Mouse (Mus musculus) urinary bladder, postnatal 10 days (tissue): ENCODE data around the gene Ptk6.

Experiments used
- DNase-seq: peaks from one replicate; pipeline ENCODE4 v3.0.0; 2022; ENCODE audit warnings: low spot score

Gene Ptk6

DNA sequence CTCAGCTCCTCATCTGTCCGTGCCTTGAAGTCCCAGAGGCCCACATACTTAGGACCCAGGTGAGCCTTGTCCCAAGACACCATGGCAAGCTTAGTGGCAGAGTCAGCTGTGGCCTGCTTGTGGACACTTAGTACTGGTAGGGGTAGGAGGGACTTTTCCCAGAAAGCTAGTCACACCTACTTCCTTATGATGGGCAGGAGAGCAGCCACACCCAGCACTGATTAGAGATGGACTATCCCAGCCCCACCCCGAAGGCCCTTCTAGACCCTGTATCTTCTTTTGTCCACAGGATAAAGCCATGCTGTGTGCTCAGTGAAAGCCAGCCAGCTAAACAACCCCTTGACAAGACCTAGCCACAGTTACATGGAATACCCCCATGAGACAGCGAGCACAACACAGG, at the start of gene Ptk6:
TSS of gene Ptk6 (minus strand) at position 368 of the 400 bp plus-strand sequence.
- DNase-seq = no peak

DNA sequence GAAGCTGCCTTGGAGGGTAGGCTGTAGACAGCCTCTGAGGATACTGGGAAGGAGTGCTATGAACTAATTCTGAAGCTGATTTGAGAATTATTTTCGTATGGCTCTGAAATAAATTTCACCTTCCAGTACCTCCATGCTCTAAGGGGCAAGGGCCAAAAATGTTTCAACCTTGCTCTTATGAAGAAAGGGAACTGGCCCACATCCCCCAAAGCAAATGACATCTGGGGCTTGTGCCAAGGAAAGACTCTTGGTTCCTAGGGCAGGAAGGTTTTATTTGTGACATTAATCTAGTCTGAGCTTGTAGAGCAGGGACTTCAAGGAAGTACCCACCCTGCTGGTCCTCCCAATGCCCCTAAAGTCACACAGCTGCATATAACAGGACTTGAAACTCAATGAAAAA, 49.3 kb upstream of the Ptk6 start:
- no peak for DNase-seq

DNA sequence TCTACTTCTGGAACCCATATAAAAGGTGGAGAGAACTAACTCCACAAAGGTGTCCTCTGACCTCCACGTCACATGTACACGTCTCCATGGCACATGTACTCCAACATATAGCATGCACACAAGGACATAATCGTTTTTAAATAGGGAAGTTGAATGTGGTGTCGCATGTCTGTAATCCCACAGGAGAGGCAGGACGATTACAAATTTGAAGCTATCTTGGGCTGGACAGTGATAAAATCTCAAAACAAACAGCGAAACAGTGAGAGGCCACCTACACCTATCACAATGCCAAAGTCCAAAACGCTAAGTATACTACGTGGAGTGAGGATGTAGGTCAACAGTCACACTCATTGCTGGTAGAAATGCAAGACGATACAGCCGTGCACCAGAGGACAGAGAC, 46.6 kb upstream of the Ptk6 start:
- DNase-seq = no peak

DNA sequence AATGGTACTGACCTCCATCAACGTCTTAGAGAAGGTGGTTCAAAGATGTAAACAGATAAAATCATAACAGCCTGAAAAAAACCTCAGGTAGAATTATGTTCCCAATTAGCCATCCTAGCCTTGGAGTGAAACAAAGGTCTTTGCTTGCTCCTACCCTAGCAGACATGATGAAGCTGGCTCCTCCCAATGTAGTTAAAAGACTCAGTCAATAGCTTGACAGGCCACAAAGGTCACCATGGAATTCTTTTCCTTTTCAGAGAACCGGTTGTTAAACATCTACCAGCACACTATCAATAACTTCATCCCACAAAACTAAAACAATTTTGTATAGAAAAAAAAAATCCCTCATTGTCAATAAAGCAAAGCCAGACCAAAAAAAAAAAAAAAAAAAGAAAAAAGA, 42.4 kb upstream of the Ptk6 start:
- no peak for DNase-seq

DNA sequence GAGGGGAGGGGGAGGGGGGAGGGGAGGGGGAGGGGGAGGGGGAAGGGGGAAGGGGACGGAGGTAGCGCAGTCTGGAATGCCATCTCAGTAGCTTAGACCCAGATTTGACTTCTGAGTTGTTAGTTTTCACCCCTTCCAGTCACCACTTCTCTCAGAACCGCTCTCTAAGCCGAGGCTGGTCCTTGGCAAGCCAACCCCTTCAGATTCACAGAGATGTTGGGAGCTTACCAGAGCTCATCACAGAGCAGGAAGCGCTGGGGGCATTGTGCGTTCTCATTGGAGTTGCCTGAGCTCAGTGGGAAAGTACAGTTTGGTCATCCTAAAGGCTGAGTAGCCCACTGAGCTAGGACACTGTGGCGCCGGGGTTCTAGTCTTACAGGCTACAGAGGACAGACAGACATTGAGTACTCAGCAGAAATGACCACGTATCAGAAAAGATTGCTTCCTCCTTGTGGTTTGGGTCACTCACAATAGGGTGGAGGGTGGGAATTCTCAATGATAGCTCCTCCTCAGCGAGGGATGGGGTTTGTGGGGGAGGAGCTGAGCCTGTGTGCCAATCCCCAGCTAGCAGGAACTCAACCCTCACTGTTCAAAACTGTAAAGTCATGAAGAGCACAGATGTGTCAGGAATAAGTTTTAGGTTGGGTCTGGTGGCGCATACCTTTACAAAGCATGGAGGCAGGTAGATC, 41.3 kb upstream of the Ptk6 start:
- no peak for DNase-seq

DNA sequence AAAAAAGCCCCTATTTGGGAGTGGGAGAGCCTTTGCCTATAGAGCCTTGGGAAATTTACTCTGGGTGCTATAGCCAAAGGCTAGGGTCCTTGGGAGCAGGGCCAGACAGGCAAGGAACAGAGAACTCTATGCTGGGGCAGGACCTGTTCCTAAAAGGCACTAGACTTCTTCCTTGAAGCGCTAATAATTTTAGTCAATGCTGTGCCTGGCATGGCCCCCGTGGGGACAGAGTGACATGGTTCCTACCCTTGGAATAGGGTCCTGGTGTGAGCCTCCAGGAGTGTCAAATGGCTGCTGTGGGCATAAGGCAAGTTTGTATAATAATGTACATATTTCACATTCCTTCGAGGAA, 39.7 kb upstream of the Ptk6 start:
- no peak for DNase-seq

DNA sequence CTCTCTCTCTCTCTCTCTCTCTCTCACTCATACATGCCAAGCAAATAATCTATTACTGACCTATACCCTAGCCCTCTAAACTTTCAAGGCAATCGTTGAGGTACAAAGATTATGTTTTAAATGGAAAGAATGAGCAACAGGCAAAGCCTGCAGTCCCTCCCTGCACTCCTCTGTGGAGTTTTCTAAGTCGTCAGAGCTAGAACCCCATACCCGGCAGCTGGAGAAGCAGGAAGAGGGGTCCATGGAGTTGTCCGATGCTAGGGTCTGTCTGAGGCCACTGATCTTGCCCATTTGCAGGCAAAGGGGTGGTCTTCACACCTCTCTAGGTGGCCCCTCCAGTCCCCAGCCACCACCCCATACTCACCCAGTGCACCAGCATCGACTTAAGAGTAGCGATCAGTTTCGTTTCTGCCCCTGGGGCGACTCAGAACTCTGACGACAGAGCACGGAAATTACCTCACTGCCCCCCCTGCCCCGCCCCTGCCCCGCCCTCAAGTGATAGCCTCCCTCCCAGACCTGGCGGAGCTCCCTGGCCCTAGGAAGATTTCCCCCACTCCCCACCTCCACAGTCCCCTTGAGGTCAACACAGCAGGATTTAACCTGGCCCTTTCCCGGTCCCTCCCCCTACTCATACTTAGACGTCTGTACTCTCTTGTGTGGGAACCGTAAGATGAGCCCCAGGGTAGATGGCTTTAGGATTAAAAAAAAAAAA, 39.2 kb upstream of the Ptk6 start, which contains the start of gene Helz2:
TSS of gene Helz2 (minus strand) at position 426 of the 712 bp plus-strand sequence.
- DNase-seq = no peak

DNA sequence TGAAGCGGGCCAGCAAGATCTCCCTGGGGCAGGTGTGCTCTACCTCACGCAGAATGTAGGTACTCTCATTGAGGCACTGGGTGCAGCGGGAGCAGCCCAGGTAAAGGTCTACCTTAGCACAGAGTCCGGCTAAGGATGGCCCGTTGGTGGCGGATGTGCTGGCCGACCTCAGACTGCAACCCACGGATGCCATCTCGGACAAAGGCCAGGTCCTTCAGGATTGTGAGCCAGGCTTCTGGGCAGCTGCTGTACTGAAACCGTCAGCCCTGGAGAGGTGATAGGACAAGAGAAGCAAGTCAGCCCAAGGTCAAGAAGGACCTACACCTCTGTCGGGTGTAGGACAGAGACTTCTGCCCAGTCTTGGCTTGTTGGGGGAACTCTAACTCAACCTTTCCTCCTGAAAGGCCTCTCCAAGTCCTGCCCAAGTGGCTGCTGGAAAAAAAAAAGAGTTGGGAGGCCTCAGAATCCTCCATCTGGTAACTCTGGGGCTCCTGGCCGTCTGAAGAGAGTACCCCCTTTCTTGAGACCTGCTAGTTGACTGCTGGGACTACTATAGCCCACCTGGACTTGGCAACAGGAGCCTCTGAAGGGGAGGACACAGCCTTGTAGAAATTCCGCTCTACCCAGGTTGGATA, 38.3 kb upstream of the Ptk6 start:
- no peak for DNase-seq

DNA sequence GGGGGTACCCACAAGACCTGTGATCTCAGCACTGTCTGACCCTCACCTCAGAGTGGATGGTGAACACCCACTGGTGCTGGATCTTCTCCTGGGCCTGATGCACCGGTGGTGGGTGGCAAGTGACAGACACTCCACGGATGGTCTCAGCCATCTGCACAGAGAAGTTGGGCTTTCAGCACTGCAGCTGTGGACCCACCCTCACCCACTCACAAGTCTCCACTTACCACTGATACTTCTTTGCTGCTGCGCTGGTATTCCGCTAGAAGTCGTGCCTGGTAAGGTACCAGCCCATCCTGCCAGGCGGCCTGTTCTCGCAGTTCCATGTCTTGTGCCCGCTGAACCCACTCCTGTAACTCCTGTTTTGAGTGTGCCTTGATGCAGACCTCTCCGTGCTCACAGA, 36.7 kb upstream of the Ptk6 start:
- no peak for DNase-seq

DNA sequence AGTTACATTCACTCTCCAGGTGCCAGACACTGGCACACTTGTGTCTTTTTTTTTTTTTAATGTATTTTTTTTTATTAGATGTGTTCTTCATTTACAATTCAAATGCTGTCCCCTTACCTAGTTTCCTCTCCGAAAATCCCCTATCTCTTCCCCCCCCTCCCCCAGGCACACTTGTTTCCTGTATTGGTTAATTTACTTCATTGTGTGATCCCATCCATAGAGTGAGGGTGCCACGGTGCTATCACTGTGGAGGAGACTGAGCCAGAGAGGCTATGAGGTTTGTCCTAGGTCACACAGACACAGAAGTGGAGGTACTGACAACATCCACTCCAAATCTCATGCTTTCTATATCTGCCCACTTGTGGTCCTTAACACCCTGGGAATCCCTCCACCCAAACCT, 36.3 kb upstream of the Ptk6 start:
- no peak for DNase-seq

DNA sequence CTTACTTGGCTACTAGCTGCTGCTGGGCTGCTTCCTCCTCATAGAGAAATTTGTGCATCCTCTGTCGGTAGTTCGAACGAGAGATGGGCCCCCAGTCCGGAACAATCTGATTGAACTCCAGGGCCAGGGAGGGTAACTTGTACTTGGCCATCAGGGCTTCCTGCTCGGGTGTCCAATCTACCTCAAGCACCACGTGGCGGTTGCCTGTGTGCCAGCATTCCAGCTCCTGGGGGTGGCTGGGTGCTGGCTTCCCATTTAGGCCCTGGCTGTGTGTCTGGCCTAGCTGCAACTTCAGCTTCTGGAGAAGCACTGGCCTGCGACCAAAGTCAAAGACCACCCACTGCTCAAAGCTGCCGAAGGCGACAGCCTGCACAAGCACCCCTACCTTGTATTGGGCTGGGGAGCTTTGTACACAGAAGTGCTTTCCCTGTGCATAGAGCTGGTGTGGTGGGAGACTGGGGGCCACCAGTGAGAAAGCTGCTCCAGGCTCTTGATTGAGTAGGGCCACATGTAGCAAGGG, 35.6 kb upstream of the Ptk6 start:
- DNase-seq = no peak

DNA sequence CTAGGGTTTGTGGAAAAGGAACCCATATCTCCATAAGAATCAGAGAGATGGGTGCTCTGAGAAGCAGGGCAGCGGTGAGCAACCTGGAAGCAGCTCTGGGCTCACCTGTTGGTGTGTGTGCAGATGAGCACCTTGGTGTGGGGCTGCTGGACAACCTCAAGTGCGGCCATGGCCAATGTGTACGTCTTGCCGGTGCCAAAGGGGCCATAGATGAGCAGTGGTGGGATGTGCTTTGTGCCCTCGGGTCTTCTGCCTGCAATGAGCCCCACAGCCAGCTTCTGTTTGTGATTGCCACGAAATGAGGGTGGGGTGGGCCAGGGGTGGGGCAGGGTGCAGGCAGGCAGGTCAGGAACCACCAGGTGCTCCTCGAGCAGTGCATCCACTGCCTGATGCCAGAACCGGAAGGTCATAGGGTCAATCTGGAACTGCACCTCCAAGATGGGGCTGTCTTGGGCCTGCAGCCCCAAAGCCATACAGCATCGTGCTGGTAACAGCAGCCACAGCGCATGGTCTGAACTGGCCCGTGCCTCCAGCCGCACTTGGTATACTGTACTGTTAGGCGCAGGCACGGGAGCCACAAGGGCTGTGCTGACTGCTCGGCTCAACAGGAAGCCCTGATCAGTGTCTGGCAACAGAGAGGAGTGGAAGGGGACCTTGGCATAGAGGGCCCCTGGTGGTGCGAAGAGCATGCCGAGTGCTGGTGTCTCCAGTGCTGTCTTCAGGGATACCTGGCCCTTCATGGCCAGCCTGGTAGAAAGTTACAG, 34.8 kb upstream of the Ptk6 start:
- DNase-seq = no peak

DNA sequence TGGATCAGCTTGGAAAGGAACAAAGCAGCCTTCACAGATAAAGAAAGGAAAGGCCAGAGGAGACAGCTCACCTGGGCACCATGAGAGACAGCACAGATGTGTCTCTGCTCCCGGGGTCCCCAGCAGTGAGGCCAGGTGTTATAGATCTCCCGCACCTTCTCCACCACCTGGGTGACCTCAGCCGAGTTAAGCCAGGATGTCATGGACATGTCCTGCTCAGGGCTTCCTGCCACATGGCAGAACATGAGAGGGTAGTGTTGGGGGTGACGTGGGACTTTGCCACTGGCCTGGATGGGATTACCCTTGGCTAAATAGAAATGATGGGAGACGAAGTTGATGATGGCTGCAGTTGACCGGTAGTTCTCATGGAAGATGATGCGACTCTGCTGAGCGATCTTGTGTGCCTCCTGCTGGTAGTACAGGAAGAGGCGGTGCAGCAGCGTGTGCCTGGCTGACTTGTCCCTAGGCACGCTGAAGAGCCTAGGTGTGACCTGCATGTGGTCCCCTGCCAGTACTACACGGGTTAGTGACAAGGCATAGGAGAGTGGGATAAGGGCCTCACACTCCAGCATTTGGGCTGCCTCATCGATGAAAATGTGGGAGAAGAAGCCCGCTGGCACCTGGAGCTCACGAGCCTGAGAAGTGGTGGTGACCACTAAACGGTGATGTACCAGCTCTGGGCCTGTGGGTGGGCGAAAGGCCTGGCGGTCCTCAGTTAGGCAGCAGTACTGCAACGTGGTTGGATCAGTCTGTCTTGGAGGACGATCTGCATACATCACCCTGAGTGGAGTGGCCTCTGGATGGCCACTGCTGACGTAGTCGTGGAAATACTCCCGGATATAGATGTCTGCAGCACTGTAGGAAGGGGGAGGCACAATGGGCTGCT, 33.3 kb upstream of the Ptk6 start:
- no peak for DNase-seq

DNA sequence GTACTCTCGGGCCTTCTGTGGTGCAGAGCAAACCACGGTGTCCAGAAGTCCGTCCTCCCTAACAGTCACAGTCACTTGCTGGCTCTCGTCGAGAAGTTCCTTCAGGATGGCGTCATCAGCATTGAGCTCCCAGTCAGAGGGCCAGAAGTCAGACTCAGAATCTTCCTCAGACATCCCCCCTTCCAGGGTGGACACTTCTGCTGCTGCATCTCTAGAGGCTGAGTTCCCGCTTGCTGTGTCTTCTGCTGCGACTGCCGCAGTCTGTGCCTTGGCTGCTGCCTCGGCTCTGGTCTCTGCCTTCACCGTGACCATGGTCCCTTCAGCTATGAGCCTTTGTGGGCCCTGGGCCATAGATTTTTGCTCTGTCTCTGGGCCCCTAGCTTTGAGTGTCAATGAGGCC, 32.1 kb upstream of the Ptk6 start:
- DNase-seq = no peak

DNA sequence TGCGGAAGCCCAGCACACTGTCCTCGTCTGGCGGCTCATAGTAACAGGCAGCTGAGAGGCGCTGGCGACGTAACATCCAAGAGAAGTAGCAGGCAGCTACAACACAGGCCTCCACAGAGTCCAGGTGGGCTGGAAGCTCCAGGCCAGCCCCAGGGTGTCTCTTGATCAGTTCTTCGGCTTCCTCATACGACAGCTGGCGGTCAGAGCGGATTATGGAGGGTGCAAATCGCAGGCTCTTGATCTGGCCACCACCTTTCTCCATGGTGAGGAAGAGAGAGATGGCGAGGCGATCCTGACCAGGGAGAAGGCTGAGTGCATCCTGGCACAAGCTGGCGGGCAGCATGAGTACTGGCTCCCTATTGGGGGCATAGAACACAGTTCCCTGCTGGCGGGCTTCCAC, 30.9 kb upstream of the Ptk6 start:
- DNase-seq = no peak

DNA sequence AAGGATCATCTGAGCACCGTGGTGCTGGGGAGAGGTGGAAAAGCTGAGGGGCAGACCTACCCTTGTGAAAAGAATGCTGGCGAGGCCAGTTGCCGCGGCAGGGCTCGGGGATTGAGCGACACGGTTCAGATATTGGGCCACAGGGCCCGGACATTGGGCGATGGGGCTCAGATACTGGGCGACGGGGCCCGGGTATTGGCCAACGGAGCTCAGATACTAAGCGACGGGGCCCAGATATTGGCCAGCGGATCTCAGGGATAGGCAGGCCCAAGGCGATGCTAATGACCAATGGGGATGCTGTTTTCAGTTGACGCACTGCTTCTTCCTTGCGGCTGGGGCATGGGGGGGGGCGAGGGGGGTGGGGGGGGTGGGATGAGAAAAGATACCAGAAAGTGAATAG, 28.6 kb upstream of the Ptk6 start:
- no peak for DNase-seq

DNA sequence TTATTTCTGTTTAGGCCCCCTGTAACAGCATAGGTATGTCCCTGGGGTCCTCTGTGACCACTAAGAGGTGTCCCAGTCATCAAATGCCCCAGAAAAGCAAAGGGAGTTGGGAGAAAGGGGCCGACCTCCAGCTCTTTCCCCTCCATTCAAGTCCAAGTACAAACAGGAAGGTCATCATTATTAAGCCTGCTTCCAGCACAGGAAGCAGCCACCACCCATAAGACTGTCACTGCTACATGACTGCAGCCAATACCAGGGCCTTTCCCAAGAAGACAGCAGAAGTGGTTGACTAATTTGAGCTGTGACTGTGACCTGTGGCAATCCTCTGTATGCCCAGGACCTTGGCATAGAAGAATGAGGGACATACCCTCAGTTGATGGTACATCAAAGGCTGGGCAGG, 25.7 kb upstream of the Ptk6 start:
- DNase-seq = no peak

DNA sequence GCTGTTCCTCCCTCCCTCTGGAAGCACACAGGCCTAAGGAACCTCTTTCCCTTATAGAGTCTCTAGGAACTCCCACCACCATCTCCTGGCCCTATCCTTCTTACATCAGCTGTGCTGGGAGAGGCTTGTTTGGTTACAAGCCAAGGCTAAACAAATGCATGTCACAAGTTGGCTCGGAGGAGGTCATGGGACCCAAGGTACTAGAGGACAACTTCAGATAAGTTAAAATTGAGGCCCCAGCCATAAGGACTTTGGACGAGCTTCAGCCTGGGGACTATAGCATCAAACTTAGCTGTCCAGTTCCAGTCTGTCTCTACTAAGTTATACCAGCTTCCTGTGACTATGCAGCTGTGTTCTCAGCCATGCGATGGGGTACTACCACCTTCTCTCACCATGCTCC, 24.5 kb upstream of the Ptk6 start:
- no peak for DNase-seq

DNA sequence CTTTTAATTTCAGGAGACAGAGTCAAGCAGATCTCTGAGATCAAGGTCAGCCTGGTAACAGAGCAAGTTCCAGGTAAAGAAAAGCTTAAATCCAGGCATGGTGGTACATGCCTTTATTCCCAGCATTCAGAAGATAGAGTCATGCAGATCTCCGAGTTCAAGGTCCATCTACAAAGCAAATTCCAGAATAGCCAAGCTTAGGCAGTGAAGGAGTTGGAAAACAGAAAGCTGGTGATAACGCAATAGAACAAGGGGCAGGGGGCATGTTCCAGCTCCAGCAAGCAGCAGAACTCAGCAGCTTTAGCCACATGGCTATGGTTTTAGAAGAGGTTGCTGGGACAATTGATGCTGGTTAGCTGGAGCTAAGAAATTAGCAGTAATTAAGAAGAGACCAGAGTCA, 22.4 kb upstream of the Ptk6 start:
- DNase-seq = no peak

DNA sequence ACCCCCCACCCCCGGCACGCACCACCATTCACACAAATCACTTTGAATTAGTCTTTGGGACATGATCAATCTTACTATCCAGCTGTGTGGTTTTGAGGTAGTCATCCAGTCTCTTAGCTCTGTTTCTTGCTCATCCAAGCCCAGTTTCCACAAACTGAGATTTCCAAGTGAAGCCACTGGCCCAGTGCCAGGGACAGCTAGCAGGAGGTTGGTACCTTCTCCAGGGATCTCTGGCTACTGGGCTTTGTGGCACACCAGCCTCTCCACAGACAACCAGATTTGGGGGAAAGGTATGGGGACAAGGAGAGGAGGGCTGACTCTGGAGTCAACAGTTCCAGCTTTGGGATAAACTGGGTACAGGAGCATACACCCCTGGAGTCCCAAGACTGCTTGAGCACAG, 17.8 kb upstream of the Ptk6 start:
- DNase-seq = no peak

DNA sequence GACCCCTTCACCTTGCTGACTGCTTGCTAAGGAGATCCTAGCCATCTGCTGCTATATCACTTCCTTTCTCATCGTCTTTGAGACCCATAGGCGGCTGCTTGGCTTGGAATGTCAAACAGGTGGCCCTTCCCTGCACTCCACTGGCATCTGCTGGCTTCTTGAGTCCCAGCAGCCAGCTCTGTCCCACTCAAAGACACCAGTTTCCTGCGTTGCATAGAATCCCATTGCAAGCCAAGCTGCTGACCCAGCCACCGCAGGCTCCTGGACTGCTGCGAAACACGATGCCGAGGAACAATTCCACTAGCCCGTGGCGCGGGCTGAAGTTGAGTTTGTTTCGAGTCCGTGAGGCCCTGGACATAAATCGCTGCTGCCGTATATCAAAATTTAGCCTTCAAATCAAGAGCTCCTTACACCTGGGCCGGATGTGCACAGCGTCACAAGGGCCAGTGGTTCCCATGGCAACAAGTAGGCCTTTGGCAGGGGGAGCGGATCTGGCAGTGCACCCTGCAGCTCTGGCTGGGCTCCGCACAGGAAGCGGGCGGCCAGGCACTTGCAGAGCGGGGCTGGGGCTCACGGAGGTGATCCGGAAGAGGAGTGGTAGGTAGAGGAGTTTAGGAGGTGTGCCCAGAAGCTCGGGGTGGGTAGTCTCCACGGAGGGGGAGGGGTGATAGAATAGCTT, 17.1 kb upstream of the Ptk6 start, which contains the start of gene Fndc11:
TSS of gene Fndc11 (plus strand) at position 476 of the 679 bp plus-strand sequence.
- DNase-seq = no peak
